Mouse (Mus musculus): ENCODE data around the gene Rhox4g. TPM values are rescaled to one million over a fixed set of nuclear protein-coding genes. Genes with fewer than 3 reads are reported as not detected.
"Not testable (repeated sequence)": the region's sequence is repeated elsewhere in the genome, so short reads cannot be mapped to it uniquely, and the experiment has no call there.

The Rhox4g gene
- not detected in 2 replicates for total RNA-seq (2017)

GRCm38 (mm10) chrX:37651227-37651626 is at the start of gene Rhox4g:
TSS of gene Rhox4g (minus strand) at chrX:37651327.
- not testable (repeated sequence) for ATAC-seq (replicated peaks in 1 of 2; ENCODE audit: insufficient read depth in 1 of 2, low FRiP score in 2 of 2, low TSS enrichment in 1 of 2, low read depth in 1 of 2, poor library complexity in 2 of 2, severe bottlenecking in 2 of 2)

- no peak for ATAC-seq (replicated peaks in 1 of 2; ENCODE audit: insufficient read depth in 1 of 2, low FRiP score in 2 of 2, low TSS enrichment in 1 of 2, low read depth in 1 of 2, poor library complexity in 2 of 2, severe bottlenecking in 2 of 2)
Observed at GRCm38 (mm10) chrX:37692261-37692660, 41.1 kb upstream of the Rhox4g start.

GRCm38 (mm10) chrX:37683031-37683715 is 32.0 kb upstream of the Rhox4g start:
- ATAC-seq (replicated peaks in 1 of 2; ENCODE audit: insufficient read depth in 1 of 2, low FRiP score in 2 of 2, low TSS enrichment in 1 of 2, low read depth in 1 of 2, poor library complexity in 2 of 2, severe bottlenecking in 2 of 2) = no peak

- ATAC-seq (replicated peaks in 1 of 2; ENCODE audit: insufficient read depth in 1 of 2, low FRiP score in 2 of 2, low TSS enrichment in 1 of 2, low read depth in 1 of 2, poor library complexity in 2 of 2, severe bottlenecking in 2 of 2) = not testable (repeated sequence)
Observed at GRCm38 (mm10) chrX:37673177-37673576, 22.1 kb upstream of the Rhox4g start, which contains the start of gene Rhox2h. TSS of gene Rhox2h (minus strand) at chrX:37673277.

GRCm38 (mm10) chrX:37668664-37669063 is 17.5 kb upstream of the Rhox4g start, which contains the start of gene Rhox3h:
TSS of gene Rhox3h (minus strand) at chrX:37668764.
- not testable (repeated sequence) for ATAC-seq (replicated peaks in 1 of 2; ENCODE audit: insufficient read depth in 1 of 2, low FRiP score in 2 of 2, low TSS enrichment in 1 of 2, low read depth in 1 of 2, poor library complexity in 2 of 2, severe bottlenecking in 2 of 2)

GRCm38 (mm10) chrX:37643370-37643769 is 7.8 kb downstream of the Rhox4g start, which contains the start of gene Rhox2g:
TSS of gene Rhox2g (minus strand) at chrX:37643470.
- ATAC-seq (replicated peaks in 1 of 2; ENCODE audit: insufficient read depth in 1 of 2, low FRiP score in 2 of 2, low TSS enrichment in 1 of 2, low read depth in 1 of 2, poor library complexity in 2 of 2, severe bottlenecking in 2 of 2) = not testable (repeated sequence)

- not testable (repeated sequence) for ATAC-seq (replicated peaks in 1 of 2; ENCODE audit: insufficient read depth in 1 of 2, low FRiP score in 2 of 2, low TSS enrichment in 1 of 2, low read depth in 1 of 2, poor library complexity in 2 of 2, severe bottlenecking in 2 of 2)
Observed at GRCm38 (mm10) chrX:37628512-37628911, 22.6 kb downstream of the Rhox4g start, which contains the start of gene Rhox3g. TSS of gene Rhox3g (minus strand) at chrX:37628612.

- not testable (repeated sequence) for ATAC-seq (replicated peaks in 1 of 2; ENCODE audit: insufficient read depth in 1 of 2, low FRiP score in 2 of 2, low TSS enrichment in 1 of 2, low read depth in 1 of 2, poor library complexity in 2 of 2, severe bottlenecking in 2 of 2)
Observed at GRCm38 (mm10) chrX:37607604-37608003, 43.5 kb downstream of the Rhox4g start, which contains the start of gene Rhox4f. TSS of gene Rhox4f (minus strand) at chrX:37607704.

Other genes starting within 250 kb of the Rhox4g start
- gene Rhox2b, start 239.3 kb downstream of the Rhox4g start, total RNA-seq (2017) = not detected in 2 replicates
- gene Rhox4b, start 218.8 kb downstream of the Rhox4g start, total RNA-seq (2017) = not detected in 2 replicates
- gene Rhox2c, start 197.6 kb downstream of the Rhox4g start, total RNA-seq (2017) = not detected in 2 replicates
- not detected in 2 replicates for gene Rhox3c, start 192.7 kb downstream of the Rhox4g start, total RNA-seq (2017)
- gene Rhox4c, start 171.0 kb downstream of the Rhox4g start, total RNA-seq (2017) = not detected in 2 replicates
- not detected in 2 replicates for gene Rhox2d, start 157.9 kb downstream of the Rhox4g start, total RNA-seq (2017)
- gene Rhox4d, start 137.0 kb downstream of the Rhox4g start, total RNA-seq (2017) = not detected in 2 replicates
- gene Rhox2e, start 120.9 kb downstream of the Rhox4g start, total RNA-seq (2017) = not detected in 2 replicates
- gene Rhox3e, start 109.3 kb downstream of the Rhox4g start, total RNA-seq (2017) = not detected in 2 replicates
- not detected in 2 replicates for gene Rhox4e, start 93.9 kb downstream of the Rhox4g start, total RNA-seq (2017)
- not detected in 2 replicates for gene Rhox2f, start 79.9 kb downstream of the Rhox4g start, total RNA-seq (2017)
- not detected in 2 replicates for gene Rhox3f, start 70.3 kb downstream of the Rhox4g start, total RNA-seq (2017)
- not detected in 2 replicates for gene Rhox4f, start 43.6 kb downstream of the Rhox4g start, total RNA-seq (2017)
- not detected in 2 replicates for gene Rhox3g, start 22.7 kb downstream of the Rhox4g start, total RNA-seq (2017)
- gene Rhox2g, start 7.9 kb downstream of the Rhox4g start, total RNA-seq (2017) = not detected in 2 replicates
- gene Rhox3h, start 17.4 kb upstream of the Rhox4g start, total RNA-seq (2017) = not detected in 2 replicates
- gene Rhox2h, start 21.9 kb upstream of the Rhox4g start, total RNA-seq (2017) = not detected in 2 replicates
- not detected in 2 replicates for gene Rhox5, start 153.5 kb upstream of the Rhox4g start, total RNA-seq (2017)
- gene Rhox6, start 175.6 kb upstream of the Rhox4g start, total RNA-seq (2017) = not detected in 2 replicates
- not detected in 2 replicates for gene Rhox7a, start 180.4 kb upstream of the Rhox4g start, total RNA-seq (2017)
- gene Rhox8, start 227.6 kb upstream of the Rhox4g start, total RNA-seq (2017) = not detected in 2 replicates
- not detected in 2 replicates for gene Rhox7b, start 245.9 kb upstream of the Rhox4g start, total RNA-seq (2017)

Measured in hematopoietic stem cell, adult 5-6 weeks (primary cell).